ENCODE assay signal across 25 mouse cellular contexts in genomic region chr6:113522310-113522709, GRCm38 (mm10). TPM values are rescaled to one million over a fixed set of nuclear protein-coding genes. Genes with fewer than 3 reads are reported as not detected.
A peak's percentile ranks its signal among the peaks of the same experiment; 100 is the strongest.
DNase-seq lines count a peak whose midpoint lies in the region; ATAC-seq lines count a peak whose summit lies in the region.
"Had no signal": no experiment of that assay in that cellular context is flagged by ENCODE, and none has a peak within 500 bp of the region (broad histone marks: within the 10 kb centered on the region; RNA-seq: fewer than 3 reads in every experiment).

No protein-coding gene starts in this region.

- DNase-seq in gastrocnemius, adult 18-20 months (ENCODE audit: low spot score): peak; percentile 44
- DNase-seq in gastrocnemius, postnatal 10 days: no peak
- peak; percentile 88 for DNase-seq in 3T3-L1 (ENCODE audit: low read depth, low spot score)
- peak; percentile 47 for DNase-seq in skeletal muscle tissue, adult 2 months (ENCODE audit: low read depth, low spot score)
- DNase-seq in cerebellum, adult 18-20 months: no peak
- no peak for DNase-seq in forebrain, embryonic 11.5 days (ENCODE audit: low spot score)
- DNase-seq: adrenal gland, postnatal 36 days; cerebellum, adult 11 months; cerebellum, adult 9-10 months; cerebellum, postnatal 25 days; forebrain, postnatal 0 days; kidney, adult 8-10 months had no signal

- no peak for ATAC-seq in forebrain, embryonic 11.5 days (replicated peaks; ENCODE audit: low FRiP score)
- ATAC-seq: CD4-positive, CD25-positive, alpha-beta regulatory T cell, adult 4 months; forebrain, postnatal 0 days; intestine, embryonic 15.5 days had no signal

- H3K4me2 ChIP-seq in forebrain, embryonic 11.5 days (ENCODE audit: low read depth, low read length, severe bottlenecking): no peak overlapping the region
- H3K4me2 ChIP-seq: embryonic facial prominence, embryonic 12.5 days; heart, embryonic 12.5 days; hindbrain, embryonic 14.5 days; intestine, embryonic 15.5 days had no signal

- no peak overlapping the region for H3K9ac ChIP-seq in forebrain, embryonic 11.5 days (ENCODE audit: low read length)
- H3K9ac ChIP-seq: embryonic facial prominence, embryonic 12.5 days; forebrain, postnatal 0 days; heart, embryonic 12.5 days; hindbrain, embryonic 14.5 days; intestine, embryonic 15.5 days had no signal

- H3K9me3 ChIP-seq in forebrain, embryonic 11.5 days (ENCODE audit: control insufficient read depth, low read length): no peaks in the 10 kb centered on the region
- H3K9me3 ChIP-seq: embryonic facial prominence, embryonic 12.5 days; forebrain, embryonic 10.5 days; G1E; heart, embryonic 12.5 days; hindbrain, embryonic 10.5 days; intestine, embryonic 15.5 days had no signal

- 0 out of 2 replicates have a peak overlapping the region, but pooled peaks have one; percentile 50 for H3K27ac ChIP-seq in brown adipose tissue, adult 24 weeks (replicated peaks; ENCODE audit: low read depth, low read length)
- H3K27ac ChIP-seq in forebrain, embryonic 11.5 days (ENCODE audit: low read depth, low read length): no peak overlapping the region
- H3K27ac ChIP-seq: embryonic facial prominence, embryonic 12.5 days; forebrain, embryonic 10.5 days; hindbrain, embryonic 10.5 days; hindbrain, embryonic 14.5 days; intestine, embryonic 15.5 days had no signal

- H3K27me3 ChIP-seq in forebrain, embryonic 11.5 days (ENCODE audit: control insufficient read depth, insufficient read depth, low read length): no peaks in the 10 kb centered on the region
- H3K27me3 ChIP-seq: embryonic facial prominence, embryonic 12.5 days; heart, embryonic 12.5 days; intestine, embryonic 15.5 days had no signal

- peaks cover 12% of the 10 kb centered on the region; the same call in 1 of the 2 replicates for H3K36me3 ChIP-seq in forebrain, embryonic 11.5 days (ENCODE audit: control insufficient read depth, insufficient read depth, low read length)

- no peak overlapping the region for H3K4me3 ChIP-seq in brown adipose tissue, adult 24 weeks (ENCODE audit: insufficient read depth, low read depth, low read length)
- H3K4me3 ChIP-seq in forebrain, embryonic 11.5 days (ENCODE audit: low read depth, low read length): no peak overlapping the region
- H3K4me3 ChIP-seq: embryonic facial prominence, embryonic 12.5 days; forebrain, embryonic 10.5 days; heart, embryonic 12.5 days; hindbrain, embryonic 10.5 days; intestine, embryonic 15.5 days had no signal

- 97% methylated on average over 1 of the region's 1 CpGs for WGBS in forebrain, embryonic 11.5 days

- H3K4me1 ChIP-seq in brown adipose tissue, adult 24 weeks (ENCODE audit: control insufficient read depth, insufficient read depth, insufficient read length, low read length): peaks cover 14% of the 10 kb centered on the region
- H3K4me1 ChIP-seq in forebrain, embryonic 11.5 days (replicated peaks; ENCODE audit: control insufficient read depth, insufficient read depth, low read length): no peaks in the 10 kb centered on the region
- H3K4me1 ChIP-seq: embryonic facial prominence, embryonic 12.5 days; forebrain, embryonic 10.5 days; heart, embryonic 12.5 days; hindbrain, embryonic 10.5 days; intestine, embryonic 15.5 days had no signal

RNA-seq across cellular contexts. Expression of gene Emc3, which starts 9.1 kb away (rescaled TPM):
- 10 to 100 TPM; 53.8 to 59.1 TPM for total RNA-seq in gastrocnemius, adult 18-20 months (2021)
- 10 to 100 TPM; 52.1 to 55.1 TPM for total RNA-seq in gastrocnemius, postnatal 10 days (2021)
- 52.2 and 77.4 TPM in 2 replicates for polyA plus RNA-seq in brown adipose tissue, adult 24 weeks (2012; ENCODE audit: insufficient read depth, insufficient read length, missing spikeins)
- 74.3 and 77.7 TPM in 2 replicates for polyA plus RNA-seq in forebrain, embryonic 11.5 days (2014; fragmentation: Nextera tagmentation; extraction: Ambion mirVana)

RNA-seq across cellular contexts. Expression of gene Fancd2, which starts 9.2 kb away (rescaled TPM):
- under 1 TPM; 0.09 to 0.32 TPM for total RNA-seq in gastrocnemius, adult 18-20 months (2021)
- 1 to 10 TPM; 2.3 to 2.4 TPM for total RNA-seq in gastrocnemius, postnatal 10 days (2021)
- 0.48 TPM in 1 of 2 replicates, not detected in the other for polyA plus RNA-seq in brown adipose tissue, adult 24 weeks (2012; ENCODE audit: insufficient read depth, insufficient read length, missing spikeins)
- polyA plus RNA-seq in forebrain, embryonic 11.5 days (2014; fragmentation: Nextera tagmentation; extraction: Ambion mirVana): 25.0 and 25.1 TPM in 2 replicates

RNA-seq across cellular contexts. Expression of gene Prrt3, which starts 20.6 kb away (rescaled TPM):
- under 1 TPM in 1 of 2 experiments, not detected in 1; 0.07 TPM for total RNA-seq in gastrocnemius, adult 18-20 months (2021)
- under 1 TPM; 0.20 to 0.23 TPM for total RNA-seq in gastrocnemius, postnatal 10 days (2021)
- polyA plus RNA-seq in brown adipose tissue, adult 24 weeks (2012; ENCODE audit: insufficient read depth, insufficient read length, missing spikeins): not detected in 2 replicates
- polyA plus RNA-seq in forebrain, embryonic 11.5 days (2014; fragmentation: Nextera tagmentation; extraction: Ambion mirVana): 1.4 and 2.1 TPM in 2 replicates
- total RNA-seq: gastrocnemius, adult 8-10 months; granulocyte monocyte progenitor cell, adult 5-6 weeks; heart, adult 8-10 months; heart, postnatal 25 days had no signal
- polyA plus RNA-seq: CD4-positive, CD25-positive, alpha-beta regulatory T cell, adult 4 months; G1E had no signal

RNA-seq across cellular contexts. Expression of gene Creld1, which starts 39.2 kb away (rescaled TPM):
- 10 to 100 TPM; 42.1 to 45.1 TPM for total RNA-seq in gastrocnemius, adult 18-20 months (2021)
- total RNA-seq in gastrocnemius, postnatal 10 days (2021): 10 to 100 TPM; 33.8 to 39.8 TPM
- polyA plus RNA-seq in brown adipose tissue, adult 24 weeks (2012; ENCODE audit: insufficient read depth, insufficient read length, missing spikeins): 40.6 and 44.4 TPM in 2 replicates
- polyA plus RNA-seq in forebrain, embryonic 11.5 days (2014; fragmentation: Nextera tagmentation; extraction: Ambion mirVana): 36.3 and 41.6 TPM in 2 replicates

RNA-seq across cellular contexts. Expression of gene Il17rc, which starts 51.1 kb away (rescaled TPM):
- 1 to 10 TPM; 3.8 to 4.9 TPM for total RNA-seq in gastrocnemius, adult 18-20 months (2021)
- 1 to 10 TPM; 5.9 to 9.1 TPM for total RNA-seq in gastrocnemius, postnatal 10 days (2021)
- polyA plus RNA-seq in brown adipose tissue, adult 24 weeks (2012; ENCODE audit: insufficient read depth, insufficient read length, missing spikeins): 9.0 and 10.2 TPM in 2 replicates
- polyA plus RNA-seq in forebrain, embryonic 11.5 days (2014; fragmentation: Nextera tagmentation; extraction: Ambion mirVana): 3.4 and 4.2 TPM in 2 replicates
- total RNA-seq: G1E; granulocyte monocyte progenitor cell, adult 5-6 weeks had no signal
- polyA plus RNA-seq: CD4-positive, CD25-positive, alpha-beta regulatory T cell, adult 4 months had no signal

Comparison
In these comparisons a context has a peak if more than half of its experiments do, and no peak if none do; other contexts are left out.
1. DNase-seq: peak in gastrocnemius, adult 18-20 months (single experiment), 3T3-L1 (single experiment) and skeletal muscle tissue, adult 2 months (single experiment); none in gastrocnemius, postnatal 10 days (single experiment), cerebellum, adult 18-20 months (0 of 2) and forebrain, embryonic 11.5 days (single experiment).